Comparison of ENCODE assay signal across 8 mouse cellular contexts in genomic region chr2:50295562-50295961, GRCm38 (mm10). TPM values are rescaled to one million over a fixed set of nuclear protein-coding genes. Genes with fewer than 3 reads are reported as not detected.
A peak's percentile ranks its signal among the peaks of the same experiment; 100 is the strongest.
DNase-seq lines count a peak whose midpoint lies in the region; ATAC-seq lines count a peak whose summit lies in the region.

No protein-coding gene starts in this region.

- no peak for DNase-seq in kidney, postnatal 14 days
- DNase-seq in ZHBTc4 (ENCODE audit: low read depth, low spot score): peak; percentile 14
- DNase-seq in midbrain, embryonic 14.5 days: no peak
- no peak for DNase-seq in frontal cortex, postnatal 36 days (ENCODE audit: low spot score in 2 of 2)
- no peak for DNase-seq in adrenal gland, postnatal 10 days
- DNase-seq in cerebellum, adult 9-11 months: no peak

- H3K4me3 ChIP-seq in kidney, embryonic 14.5 days (ENCODE audit: low read length): peak overlapping the region; percentile 80
- peak overlapping the region; percentile 92 for H3K4me3 ChIP-seq in hindbrain, embryonic 12.5 days
- H3K4me3 ChIP-seq in midbrain, embryonic 14.5 days (replicated peaks; ENCODE audit: low read depth, low read length): peak overlapping the region; percentile 76

- H3K27ac ChIP-seq in kidney, embryonic 14.5 days (ENCODE audit: low read depth, low read length): no peak overlapping the region
- H3K27ac ChIP-seq in hindbrain, embryonic 12.5 days: no peak overlapping the region
- no peak overlapping the region for H3K27ac ChIP-seq in midbrain, embryonic 14.5 days (replicated peaks; ENCODE audit: low read depth, low read length)

- ATAC-seq in kidney, embryonic 14.5 days (ENCODE audit: low FRiP score, low TSS enrichment): no peak
- no peak for ATAC-seq in hindbrain, embryonic 12.5 days (ENCODE audit: low FRiP score)
- no peak for ATAC-seq in midbrain, embryonic 14.5 days (ENCODE audit: low FRiP score, low TSS enrichment)

- peaks cover 18% of the 10 kb centered on the region for H3K4me1 ChIP-seq in kidney, embryonic 14.5 days (ENCODE audit: control insufficient read depth, insufficient read depth, low read length)
- H3K4me1 ChIP-seq in hindbrain, embryonic 12.5 days: peaks cover 19% of the 10 kb centered on the region
- peaks cover 26% of the 10 kb centered on the region for H3K4me1 ChIP-seq in midbrain, embryonic 14.5 days (ENCODE audit: control insufficient read depth, insufficient read depth, low read length)

- peaks cover 12% of the 10 kb centered on the region for H3K36me3 ChIP-seq in kidney, embryonic 14.5 days (ENCODE audit: control insufficient read depth, insufficient read depth, low read length)
- peaks cover 8% of the 10 kb centered on the region for H3K36me3 ChIP-seq in hindbrain, embryonic 12.5 days
- peaks cover 12% of the 10 kb centered on the region for H3K36me3 ChIP-seq in midbrain, embryonic 14.5 days (ENCODE audit: control insufficient read depth, insufficient read depth, low read length)

- no peaks in the 10 kb centered on the region for H3K9me3 ChIP-seq in kidney, embryonic 14.5 days (ENCODE audit: control insufficient read depth, low read length)
- H3K9me3 ChIP-seq in hindbrain, embryonic 12.5 days (replicated peaks): no peaks in the 10 kb centered on the region
- H3K9me3 ChIP-seq in midbrain, embryonic 14.5 days (ENCODE audit: control insufficient read depth, low read length): no peaks in the 10 kb centered on the region

- H3K9ac ChIP-seq in kidney, embryonic 14.5 days (ENCODE audit: low read depth, low read length): peak overlapping the region; percentile 84
- H3K9ac ChIP-seq in hindbrain, embryonic 12.5 days: peak overlapping the region; percentile 54
- H3K9ac ChIP-seq in midbrain, embryonic 14.5 days (replicated peaks; ENCODE audit: low read length): peak overlapping the region; percentile 92; the same call in 1 of the 2 replicates

- WGBS in kidney, embryonic 14.5 days: 42% methylated on average over 5 of the region's 5 CpGs
- 45% methylated on average over 5 of the region's 5 CpGs for whole genome bisulfite sequencing in hindbrain, embryonic 12.5 days
- 40% methylated on average over 5 of the region's 5 CpGs for WGBS in midbrain, embryonic 14.5 days

- no peaks in the 10 kb centered on the region for H3K27me3 ChIP-seq in kidney, embryonic 14.5 days (ENCODE audit: control insufficient read depth, insufficient read depth, low read length)
- no peaks in the 10 kb centered on the region for H3K27me3 ChIP-seq in hindbrain, embryonic 12.5 days
- no peaks in the 10 kb centered on the region for H3K27me3 ChIP-seq in midbrain, embryonic 14.5 days (ENCODE audit: control insufficient read depth, insufficient read depth, low read length)

- H3K4me2 ChIP-seq in kidney, embryonic 14.5 days (replicated peaks; ENCODE audit: low read depth, low read length): peak overlapping the region; percentile 54
- peak overlapping the region; percentile 75 for H3K4me2 ChIP-seq in hindbrain, embryonic 12.5 days (replicated peaks)
- peak overlapping the region; percentile 80 for H3K4me2 ChIP-seq in midbrain, embryonic 14.5 days (ENCODE audit: low read length)

RNA-seq across cellular contexts. Expression of gene Mmadhc, which starts 1.0 kb away (rescaled TPM):
- 156 and 157 TPM in 2 replicates for polyA plus RNA-seq in kidney, embryonic 14.5 days (2014; fragmentation: Nextera tagmentation; extraction: Ambion mirVana)
- 147 and 148 TPM in 2 replicates for polyA plus RNA-seq in hindbrain, embryonic 12.5 days (2016; fragmentation: Nextera tagmentation; extraction: Ambion mirVana)
- polyA plus RNA-seq in midbrain, embryonic 14.5 days (2014; fragmentation: Nextera tagmentation; extraction: Ambion mirVana): 148 and 150 TPM in 2 replicates
- total RNA-seq in adrenal gland, postnatal 10 days (2021): 100 to 1,000 TPM; 121 to 128 TPM
